Mouse (Mus musculus) cerebellum, adult 11 months (tissue): Measurements from ENCODE around the gene Abcb1b.
A peak's percentile ranks its signal among the peaks of the same experiment; 100 is the strongest.
"Not testable (repeated sequence)": the region's sequence is repeated elsewhere in the genome, so short reads cannot be mapped to it uniquely, and the experiment has no call there.

ENCODE experiments used
- DNase-seq: peaks from one replicate; pipeline ENCODE4 v3.0.0; 2022

Abcb1b gene

DNA sequence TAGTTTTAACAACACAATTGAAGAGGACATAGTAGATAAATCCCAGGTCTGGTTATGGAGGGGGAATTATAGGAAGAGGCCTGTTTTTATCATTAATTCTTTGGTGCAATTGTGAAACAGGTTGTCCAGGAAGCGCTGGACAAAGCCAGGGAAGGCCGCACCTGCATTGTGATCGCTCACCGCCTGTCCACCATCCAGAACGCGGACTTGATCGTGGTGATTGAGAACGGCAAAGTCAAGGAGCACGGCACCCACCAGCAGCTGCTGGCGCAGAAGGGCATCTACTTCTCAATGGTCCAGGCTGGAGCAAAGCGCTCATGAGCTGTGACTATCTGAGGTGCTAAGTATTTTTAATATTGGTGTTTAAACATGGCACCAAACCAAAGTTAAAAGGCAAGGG lies 67.7 kb downstream of the Abcb1b start:
- not testable (repeated sequence) for DNase-seq

GRCm38 (mm10) chr5:8866366-8866765 lies 68.4 kb downstream of the Abcb1b start:
- no peak for DNase-seq

DNA sequence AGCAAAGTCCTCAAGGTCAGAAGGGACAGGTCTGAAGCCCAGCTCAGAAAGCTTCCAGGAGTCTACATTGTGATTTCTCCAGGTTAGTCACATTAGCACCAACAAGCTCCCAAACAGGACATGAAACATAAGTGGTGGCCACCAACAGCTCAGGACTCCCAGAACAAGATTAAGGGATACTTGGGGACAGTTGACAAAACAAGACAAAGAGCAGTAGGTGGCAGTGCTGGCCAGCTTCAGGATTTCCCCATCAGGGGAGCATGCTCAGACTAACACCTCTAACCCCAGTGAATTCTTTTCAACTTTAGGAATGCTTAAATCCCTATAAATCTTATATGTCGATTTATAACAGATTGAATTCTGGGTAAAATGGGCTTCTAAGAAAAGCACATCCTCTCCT lies 70.1 kb downstream of the Abcb1b start:
- DNase-seq, result no peak

DNA sequence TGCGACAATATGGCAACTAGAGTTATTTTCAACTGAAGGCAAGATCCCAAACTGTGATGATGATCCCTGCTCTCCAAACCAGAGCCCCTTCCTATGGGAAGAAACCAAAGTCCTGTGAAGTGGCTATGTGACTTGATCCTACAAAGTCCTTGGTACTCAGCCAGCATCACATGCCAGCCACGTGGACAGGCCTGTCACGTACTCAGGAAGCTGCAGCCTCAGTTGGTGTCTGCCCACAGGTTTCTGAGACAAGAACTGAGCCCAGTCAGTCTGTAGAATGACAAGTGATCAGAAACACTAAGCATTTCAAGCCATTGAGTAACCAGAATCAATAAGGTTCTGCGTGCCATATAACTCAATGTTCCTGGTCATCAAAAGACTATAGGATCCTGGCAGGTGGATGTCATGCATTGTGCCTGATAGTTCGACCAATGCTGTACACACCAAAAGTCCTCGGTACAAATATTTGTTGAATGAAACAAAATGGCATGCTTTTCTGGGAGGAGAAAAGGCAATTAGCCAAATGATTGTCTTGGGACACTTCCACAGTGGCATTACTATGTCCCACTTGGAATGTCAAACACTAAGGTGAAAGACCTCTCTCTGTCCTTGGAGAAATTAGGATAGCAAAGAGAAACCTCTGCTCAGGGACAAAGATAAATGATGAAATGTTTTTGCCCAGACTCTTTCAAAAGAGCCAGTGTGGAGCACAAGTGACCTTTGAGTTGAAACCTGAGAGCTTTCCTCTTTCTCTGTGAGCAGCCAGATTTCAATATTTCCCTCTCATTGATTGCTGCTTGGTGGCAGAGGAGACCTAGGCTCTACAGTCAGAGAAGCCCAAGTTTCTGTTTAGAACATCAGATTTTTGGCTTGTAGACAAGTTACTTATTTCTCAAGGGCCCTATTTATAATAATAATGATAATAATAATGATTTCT lies 75.3 kb downstream of the Abcb1b start:
- no peak for DNase-seq

DNA sequence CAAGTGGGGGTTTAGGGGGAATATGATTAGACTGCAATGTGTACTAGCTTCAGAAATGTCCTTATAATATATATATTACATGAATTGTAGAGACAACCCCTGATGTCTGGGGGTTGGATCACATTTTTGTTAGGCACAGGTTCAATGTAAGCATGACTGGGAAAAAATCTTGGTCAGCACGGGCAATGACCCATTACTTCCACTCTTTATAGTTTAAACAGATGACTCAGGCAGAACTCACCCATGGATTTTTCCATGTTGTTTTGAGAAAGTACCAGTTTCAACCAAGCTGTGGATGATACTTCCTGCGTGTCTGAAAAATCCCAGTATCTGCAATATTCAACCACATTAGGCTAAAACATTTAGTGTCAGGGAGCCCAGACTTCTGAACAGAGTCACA lies 79.1 kb downstream of the Abcb1b start:
- no peak for DNase-seq

GRCm38 (mm10) chr5:8877800-8878199 lies 79.9 kb downstream of the Abcb1b start:
- no peak for DNase-seq

DNA sequence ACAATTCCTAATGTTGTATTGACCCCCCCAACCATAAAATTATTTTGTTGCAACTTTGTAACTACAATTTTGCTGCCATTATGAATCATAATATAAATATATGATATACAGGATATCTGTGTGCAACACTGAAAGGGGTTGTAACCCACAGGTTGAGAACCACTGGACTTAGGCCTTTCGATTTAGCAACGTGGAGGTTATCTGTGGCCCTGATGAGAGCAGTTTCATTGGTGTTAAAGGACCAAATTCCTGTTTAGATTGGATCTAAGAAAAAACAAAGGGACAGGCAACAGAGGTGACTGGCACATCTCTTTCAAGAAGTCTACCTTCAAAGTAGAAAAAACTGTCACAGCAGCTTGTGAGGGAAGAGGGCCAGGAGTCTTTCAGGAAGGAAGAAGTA lies 87.9 kb downstream of the Abcb1b start:
- DNase-seq, result no peak

- peak; percentile 27 for DNase-seq
Measured at GRCm38 (mm10) chr5:8893300-8894103, 95.6 kb downstream of the Abcb1b start, which contains the start of gene Abcb4. Abcb4 (plus strand) TSS chr5:8893717.

DNA sequence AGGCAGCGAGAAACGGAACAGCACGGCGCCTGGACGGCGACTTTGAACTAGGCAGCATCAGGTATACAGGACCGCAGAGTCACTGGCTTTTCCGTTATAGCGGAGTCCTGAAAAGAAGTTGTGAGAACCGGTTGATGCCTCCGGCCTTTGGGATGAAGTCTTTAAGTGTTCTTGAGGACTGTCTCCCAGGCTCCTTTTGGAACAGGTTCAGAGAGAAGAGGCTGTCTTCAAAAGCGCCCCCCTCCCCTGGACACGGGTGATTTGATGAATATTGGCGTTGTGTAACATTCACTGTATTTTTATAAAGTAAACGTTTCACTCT lies 96.1 kb downstream of the Abcb1b start:
- peak; percentile 5 for DNase-seq

GRCm38 (mm10) chr5:8894641-8895490 lies 96.9 kb downstream of the Abcb1b start:
- DNase-seq, result no peak

- DNase-seq, result no peak
Measured at GRCm38 (mm10) chr5:8896198-8896597, 98.3 kb downstream of the Abcb1b start.

GRCm38 (mm10) chr5:8898246-8898645 lies 100.3 kb downstream of the Abcb1b start:
- no peak for DNase-seq

DNA sequence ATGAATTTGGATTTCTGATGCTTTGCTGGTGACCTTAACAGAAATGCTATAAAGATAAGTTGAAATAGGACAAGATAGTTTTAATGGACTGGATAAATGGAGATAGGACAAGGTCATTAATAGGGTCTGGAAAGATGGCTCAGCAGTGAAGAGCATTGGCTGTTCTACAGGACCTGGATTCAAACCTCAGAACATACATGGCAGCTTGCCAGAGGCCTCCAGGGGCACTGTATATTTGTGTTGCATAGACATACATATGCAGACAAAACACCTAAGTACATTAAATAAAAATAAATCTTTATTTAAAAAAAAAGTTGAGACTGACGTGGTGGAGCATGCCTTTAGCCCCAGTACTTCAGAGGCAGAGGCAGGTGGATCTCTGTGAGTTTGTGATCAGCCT lies 103.1 kb downstream of the Abcb1b start:
- no peak for DNase-seq

- DNase-seq, result no peak
Measured at GRCm38 (mm10) chr5:8902141-8902817, 104.3 kb downstream of the Abcb1b start.

DNA sequence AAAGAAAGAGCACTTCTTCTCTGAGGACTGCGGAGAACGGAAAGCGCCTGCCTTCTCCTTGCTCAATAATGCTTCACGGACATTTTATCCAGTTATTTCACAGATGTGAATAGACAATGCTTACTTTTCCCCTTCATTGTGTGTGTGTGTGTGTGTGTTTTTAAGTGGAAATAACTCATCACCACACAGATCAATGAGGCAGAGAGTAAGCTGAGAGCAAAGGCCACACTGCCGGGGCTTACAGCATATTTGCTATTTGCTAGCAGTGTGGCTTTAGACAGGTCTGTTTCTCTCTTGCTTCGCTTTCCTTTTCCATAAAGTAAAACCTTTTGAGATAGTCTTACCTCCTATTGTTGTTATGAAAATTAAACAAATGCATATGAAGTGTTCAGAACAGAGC lies 106.6 kb downstream of the Abcb1b start:
- no peak for DNase-seq

- no peak for DNase-seq
Measured at GRCm38 (mm10) chr5:8911567-8912198, 113.7 kb downstream of the Abcb1b start.
